Mouse (Mus musculus) intestine, postnatal 0 days (tissue): ENCODE data around the gene Serpina3m. TPM values are rescaled to one million over a fixed set of nuclear protein-coding genes. Genes with fewer than 3 reads are reported as not detected.
A peak's percentile ranks its signal among the peaks of the same experiment; 100 is the strongest.

Source experiments
- ATAC-seq: fragments of 200-750 bp; cut with Nextera tagmentation; 2 replicates; pipeline ENCODE4 v1.8.0; 2017; ENCODE audit warnings: mild to moderate bottlenecking, moderate TSS enrichment, moderate library complexity
- H3K27ac ChIP-seq: fragments of 300-500 bp; sonication (generic); 2 replicates; pipeline ENCODE4 v1.5.1; 2014; ENCODE audit warnings: mild to moderate bottlenecking, low read depth, low read length, moderate library complexity
- H3K27me3 ChIP-seq: fragments of 300-500 bp; sonication (generic); replicated peaks from 2 replicates; pipeline ENCODE4 v1.6.1; 2014; ENCODE audit warnings: low read length, mixed read lengths; ENCODE audit not compliant: control insufficient read depth, insufficient read depth
- H3K36me3 ChIP-seq: fragments of 300-500 bp; sonication (generic); 2 replicates; pipeline ENCODE4 v1.6.1; 2014; ENCODE audit warnings: mild to moderate bottlenecking, moderate library complexity; ENCODE audit not compliant: control insufficient read depth, insufficient read depth
- H3K4me1 ChIP-seq: fragments of 300-500 bp; sonication (generic); replicated peaks from 2 replicates; pipeline ENCODE4 v1.6.1; 2014; ENCODE audit warnings: antibody characterized with exemption, low read length, mixed read lengths; ENCODE audit not compliant: control insufficient read depth, insufficient read depth
- H3K4me2 ChIP-seq: fragments of 300-500 bp; sonication (generic); replicated peaks from 2 replicates; pipeline ENCODE4 v1.6.1; 2014; ENCODE audit warnings: low read depth, mild to moderate bottlenecking, moderate library complexity
- H3K4me3 ChIP-seq: fragments of 300-500 bp; sonication (generic); 2 replicates; pipeline ENCODE4 v1.5.1; 2014; ENCODE audit warnings: low read depth, low read length
- H3K9ac ChIP-seq: fragments of 300-500 bp; sonication (generic); 2 replicates; pipeline ENCODE4 v1.6.1; 2014; ENCODE audit warnings: mild to moderate bottlenecking, low read depth, low read length
- H3K9me3 ChIP-seq: fragments of 300-500 bp; sonication (generic); 2 replicates; pipeline ENCODE4 v1.6.1; 2016; ENCODE audit warnings: mixed run types; ENCODE audit not compliant: control insufficient read depth
- CTCF ChIP-seq: sonication (generic); IDR thresholded peaks from 2 replicates; pipeline ENCODE4 v1.5.1; 2016; ENCODE audit warnings: low read depth, mild to moderate bottlenecking, control low read depth, antibody characterized with exemption, moderate library complexity
- WGBS: fragments of 180-500 bp; shearing (Covaris S2); extraction: QIAGEN DNeasy Blood & Tissue Kit; methylation state at CpG from one replicate; pipeline ENCODE4 v1.1.7; 2014; 5-methylcytosine and 5-hydroxymethylcytosine counted together
- polyA plus RNA-seq: library from polyadenylated mRNA; unstranded; fragments of >200 nt; fragmentation: Nextera tagmentation; extraction: Ambion mirVana; gene quantifications from 2 replicates; pipeline ENCODE4 v1.2.1, GENCODE M21; 2015

Gene Serpina3m
- polyA plus RNA-seq, 1 experiment from 2014 or later = not detected

DNA sequence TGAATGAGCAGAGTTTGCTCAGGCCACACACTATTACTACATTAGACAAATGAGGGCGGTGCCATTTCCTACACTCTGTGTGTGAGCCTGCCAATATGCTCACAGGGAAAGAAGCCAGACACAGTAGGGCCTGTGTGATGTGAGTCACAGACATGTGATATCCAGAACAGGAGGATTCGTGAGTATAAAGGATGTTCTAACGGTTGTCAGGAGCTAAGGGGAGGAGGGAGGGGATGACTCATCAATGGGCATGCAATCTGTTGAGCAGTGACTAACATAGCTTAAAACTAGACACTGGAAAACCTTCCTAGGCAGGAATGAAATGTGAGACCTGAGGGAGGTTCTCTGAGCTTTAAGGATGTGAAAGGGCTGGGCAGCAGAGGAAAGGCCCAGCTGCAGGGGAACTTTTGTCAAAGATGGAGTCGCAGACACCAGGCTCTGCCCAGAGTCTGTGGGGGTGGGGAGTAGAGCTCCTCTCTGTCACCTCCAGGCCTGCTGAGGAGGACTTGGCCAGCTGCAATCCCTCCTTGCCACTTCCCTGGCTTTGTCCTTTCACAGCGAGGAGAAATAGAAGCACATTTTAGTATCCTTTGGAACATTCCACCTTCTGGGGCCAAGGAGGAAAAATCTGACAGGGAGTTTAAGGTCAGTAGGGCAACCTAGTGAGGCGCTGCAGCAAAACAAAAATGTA is 77.5 kb downstream of the Serpina3m start:
- H3K27ac ChIP-seq = no peak overlapping the region
- peak; percentile 42; the same call in 1 of the 2 replicates for ATAC-seq
- WGBS = 41% methylated on average over 6 of the region's 6 CpGs

DNA sequence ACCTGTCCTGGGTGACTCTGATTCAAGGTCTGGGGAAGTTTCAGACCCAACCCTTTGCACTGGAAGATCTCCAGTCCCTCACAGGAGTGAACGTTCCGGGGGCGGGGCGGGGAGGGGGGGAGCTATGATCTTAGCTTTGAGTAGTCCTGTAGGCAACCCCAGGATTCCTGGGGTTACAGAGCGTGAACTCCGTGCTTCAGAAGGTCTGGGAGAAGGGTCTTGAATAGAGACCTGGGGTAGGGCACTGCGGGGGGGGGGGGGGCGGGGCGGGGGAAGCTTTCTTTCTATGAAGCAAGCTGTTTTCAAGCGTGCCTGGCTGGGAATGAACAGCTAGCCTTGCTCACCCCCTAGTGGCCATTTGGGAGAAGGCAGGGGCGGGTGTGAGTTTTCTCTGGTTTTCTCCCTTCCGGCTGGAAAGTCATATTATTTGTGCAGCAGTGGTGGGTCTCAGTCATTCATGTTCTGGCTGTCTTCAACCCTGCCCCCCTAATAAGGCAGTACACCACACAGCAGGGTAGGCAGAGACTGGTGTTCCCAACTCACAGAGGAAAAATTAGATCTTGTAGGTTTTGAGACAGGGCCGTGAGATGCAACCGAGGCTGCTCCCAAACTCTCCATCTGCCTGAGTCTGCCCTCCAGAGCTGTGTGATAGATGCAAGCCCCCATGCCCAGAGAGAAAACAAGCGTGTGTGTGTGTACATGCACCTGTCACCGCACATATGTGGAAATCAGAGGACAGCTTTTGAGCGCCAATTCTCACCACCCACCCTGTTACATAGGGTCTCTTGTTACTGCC is 80.3 kb downstream of the Serpina3m start:
- 20% methylated on average over 15 of the region's 17 CpGs for WGBS
- Histone ChIP-seq H3K4me1 (no peaks in the 10 kb centered on the region), H3K9me3 (no peaks in the 10 kb centered on the region), H3K36me3 (no peaks in the 10 kb centered on the region), H3K9ac (no peak overlapping the region), H3K27me3 (no peaks in the 10 kb centered on the region), H3K4me3 (no peak overlapping the region), H3K4me2 (peak overlapping the region; percentile 38; the same call in 1 of the 2 replicates), H3K27ac (no peak overlapping the region)
- peak; percentile 84 for TF ChIP-seq CTCF
- 0 out of 2 replicates have a peak, but pooled peaks have one; percentile 33 for ATAC-seq

More for the DNA sequence above, 77.5 kb downstream of the Serpina3m start:
- no peaks in the 10 kb centered on the region for H3K36me3 ChIP-seq
- no peaks in the 10 kb centered on the region for H3K4me1 ChIP-seq
- H3K9me3 ChIP-seq = no peaks in the 10 kb centered on the region
- no peaks in the 10 kb centered on the region for H3K27me3 ChIP-seq
- H3K9ac ChIP-seq = no peak overlapping the region
- no peak overlapping the region for H3K4me3 ChIP-seq
- no peak overlapping the region for H3K4me2 ChIP-seq
- TF ChIP-seq CTCF = no peak

DNA sequence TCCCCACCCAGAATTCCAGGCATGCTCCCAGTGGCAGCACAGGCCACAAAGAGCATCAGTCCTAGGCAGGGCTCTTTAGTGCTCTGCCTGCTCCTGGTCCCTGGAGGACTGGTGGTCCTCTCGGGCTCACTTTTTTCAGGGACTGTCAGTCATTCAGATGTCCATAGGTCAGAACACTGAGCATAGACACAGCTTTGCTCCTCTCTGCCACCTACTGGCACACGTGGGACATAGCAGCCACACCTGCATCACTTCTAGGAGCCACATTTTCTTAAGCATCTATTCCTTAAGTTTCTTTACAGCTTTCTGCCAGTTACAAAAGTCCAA is 80.8 kb downstream of the Serpina3m start:
- Histone ChIP-seq H3K36me3 (no peaks in the 10 kb centered on the region), H3K9me3 (no peaks in the 10 kb centered on the region), H3K4me3 (no peak overlapping the region), H3K9ac (no peak overlapping the region), H3K4me1 (no peaks in the 10 kb centered on the region), H3K27ac (no peak overlapping the region), H3K27me3 (no peaks in the 10 kb centered on the region), H3K4me2 (no peak overlapping the region)
- 19% methylated on average over 2 of the region's 2 CpGs for WGBS
- ATAC-seq = no peak
- peak; percentile 79 for TF ChIP-seq CTCF

DNA sequence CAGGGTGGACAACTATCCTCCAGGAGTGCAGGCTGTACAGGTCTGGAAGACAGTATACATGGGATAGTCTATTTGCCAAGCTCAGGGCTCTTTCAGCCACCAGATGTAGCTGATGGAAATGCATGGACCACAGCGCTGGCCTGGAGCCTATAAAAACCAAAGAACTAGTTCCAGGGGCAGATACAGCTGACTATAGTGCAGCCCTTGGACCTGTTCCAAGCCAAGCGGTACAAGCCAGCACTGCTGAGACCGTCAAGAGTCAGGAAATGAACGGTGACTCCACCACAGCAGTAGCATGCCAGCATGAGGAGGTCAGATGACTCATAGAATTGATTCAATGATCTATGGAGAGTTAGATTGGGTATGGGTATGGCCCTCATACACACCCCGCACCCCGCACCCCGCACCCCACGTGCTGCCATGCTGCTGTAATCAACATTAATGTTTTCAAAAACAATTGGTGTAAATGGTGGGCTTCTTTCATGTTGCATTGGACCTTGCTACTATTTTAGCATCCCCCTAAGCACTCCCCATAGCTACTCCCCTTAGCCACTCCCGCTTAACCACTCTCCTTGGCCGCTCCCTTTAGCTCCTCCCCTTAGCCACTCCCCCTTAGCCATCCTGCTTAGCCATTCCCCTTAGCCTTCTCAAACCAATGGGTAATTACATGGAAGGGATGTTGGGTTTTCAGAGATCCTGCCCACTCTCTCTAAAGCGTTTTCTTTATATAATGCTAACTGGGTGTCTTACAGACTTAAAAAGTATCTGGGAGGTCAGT is 84.5 kb downstream of the Serpina3m start:
- Histone ChIP-seq H3K27ac (no peak overlapping the region), H3K9me3 (no peaks in the 10 kb centered on the region), H3K4me2 (no peak overlapping the region), H3K4me1 (no peaks in the 10 kb centered on the region), H3K27me3 (no peaks in the 10 kb centered on the region), H3K9ac (no peak overlapping the region), H3K36me3 (no peaks in the 10 kb centered on the region), H3K4me3 (no peak overlapping the region)
- no peak for ATAC-seq
- no peak for TF ChIP-seq CTCF
- 67% methylated on average over 11 of the region's 11 CpGs for WGBS

DNA sequence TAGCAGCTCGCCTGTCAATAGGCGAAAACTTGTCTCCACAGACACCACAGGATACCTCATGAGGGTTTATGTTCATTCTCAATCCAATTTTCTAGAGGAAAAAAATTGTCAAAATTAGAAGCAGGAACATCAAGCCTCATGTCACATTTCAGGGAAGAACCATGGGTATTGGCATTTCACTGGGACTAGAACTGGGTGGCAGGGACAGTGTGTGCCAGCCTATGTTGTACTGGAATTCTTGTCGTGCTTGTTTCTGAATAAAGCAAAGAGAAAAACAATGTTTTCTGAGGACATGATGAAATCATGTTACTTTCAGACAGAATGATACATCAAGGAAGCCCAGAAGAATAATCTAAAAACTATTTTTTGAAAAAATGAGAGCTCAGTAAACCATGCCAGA is 87.3 kb downstream of the Serpina3m start:
- Histone ChIP-seq H3K9me3 (no peaks in the 10 kb centered on the region), H3K4me2 (no peak overlapping the region), H3K27ac (no peak overlapping the region), H3K4me1 (no peaks in the 10 kb centered on the region), H3K27me3 (no peaks in the 10 kb centered on the region), H3K9ac (no peak overlapping the region), H3K4me3 (no peak overlapping the region), H3K36me3 (no peaks in the 10 kb centered on the region)
- ATAC-seq = no peak
- WGBS = 75% methylated on average over 3 of the region's 3 CpGs
- TF ChIP-seq CTCF = no peak

DNA sequence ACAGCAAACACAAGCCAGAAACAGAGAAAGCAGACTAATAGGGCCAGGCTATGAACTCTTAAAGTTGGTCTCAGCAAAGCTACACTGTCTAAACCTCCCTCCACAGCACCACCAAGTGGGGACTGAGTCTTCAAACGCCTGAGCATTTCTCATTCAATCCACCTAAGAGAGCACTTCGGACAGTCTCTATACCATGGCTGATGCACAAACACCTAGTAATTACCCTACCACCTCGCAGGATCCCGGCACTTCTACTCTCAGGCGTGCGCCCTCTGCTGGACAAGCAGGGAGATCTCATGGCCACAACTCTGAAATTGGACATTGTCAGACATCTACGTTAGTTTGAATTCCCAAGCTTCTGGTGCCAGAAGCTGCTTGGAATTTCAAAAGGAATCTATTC is 88.6 kb downstream of the Serpina3m start:
- Histone ChIP-seq H3K36me3 (no peaks in the 10 kb centered on the region), H3K9ac (no peak overlapping the region), H3K9me3 (no peaks in the 10 kb centered on the region), H3K4me3 (no peak overlapping the region), H3K4me2 (no peak overlapping the region), H3K27me3 (no peaks in the 10 kb centered on the region), H3K27ac (no peak overlapping the region), H3K4me1 (no peaks in the 10 kb centered on the region)
- ATAC-seq = no peak
- TF ChIP-seq CTCF = peak; percentile 85
- WGBS = 6% methylated on average over 7 of the region's 7 CpGs
